Mouse (Mus musculus) kidney, adult 2 months (tissue): ENCODE measurements around the gene Sox6.

Experiments used
- CTCF ChIP-seq: fragments of 200-500 bp; conservative IDR thresholded peaks from 2 replicates; pipeline ENCODE4 v1.5.1; 2011; ENCODE audit warnings: low read depth, mild to moderate bottlenecking, control low read depth, low read length, moderate library complexity, mixed read lengths; ENCODE audit not compliant: insufficient read depth, insufficient read length
- POLR2A ChIP-seq: fragments of 200-500 bp; IDR thresholded peaks from one replicate; pipeline ENCODE4 v1.6.1; 2011; ENCODE audit warnings: low read depth, low read length, control low read depth

DNA sequence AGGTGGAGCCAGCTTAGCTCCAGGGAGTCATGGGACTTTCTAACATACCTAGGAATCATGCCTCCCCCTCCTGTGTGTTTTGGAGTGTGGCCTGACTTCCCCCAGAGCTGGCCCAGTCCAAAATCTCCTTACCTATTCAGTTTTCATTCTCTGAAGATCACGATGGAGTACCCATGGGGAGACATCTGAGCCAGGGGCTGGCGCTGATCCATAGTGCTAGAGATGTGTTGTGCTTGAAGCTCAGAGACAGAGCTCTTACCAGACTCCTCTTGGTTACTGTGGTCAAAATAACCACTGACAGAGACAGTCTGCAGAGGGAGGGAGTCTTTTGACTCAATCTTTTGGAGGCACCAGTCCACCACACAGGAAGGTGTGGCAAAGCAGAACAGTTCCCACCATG, 575.2 kb downstream of the Sox6 start:
- TF ChIP-seq CTCF (no peak), POLR2A (no peak)
